Mouse (Mus musculus): Measurements from ENCODE around the gene Ubn1.

DNA sequence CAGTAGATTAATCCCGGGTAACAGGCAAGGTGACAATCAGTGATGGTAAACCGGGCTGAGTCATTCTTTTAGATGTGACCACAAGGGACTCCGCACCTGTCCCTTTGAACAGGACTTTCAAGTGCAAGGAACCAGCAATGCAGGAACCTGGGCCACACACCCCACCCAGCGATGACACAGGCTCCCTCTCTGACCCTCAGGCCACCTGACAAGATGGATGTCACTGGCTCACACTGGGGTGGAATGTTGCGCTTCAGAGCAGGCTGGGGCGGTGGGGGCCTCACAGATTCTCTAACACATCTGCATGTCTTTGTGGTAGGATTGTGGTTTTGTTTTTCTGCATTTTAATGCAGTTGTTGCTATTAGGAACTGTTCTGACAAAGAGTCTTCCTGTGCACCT lies 73.6 kb downstream of the Ubn1 start:
- no peak for TF ChIP-seq ZNF384 (IDR thresholded peaks at IDR 0.05; ENCODE audit: low read depth, low read length)
- TF ChIP-seq TBP (conservative IDR thresholded peaks at IDR 0.05; ENCODE audit: low read depth, low read length): no peak
- TF ChIP-seq POLR2AphosphoS2 (IDR thresholded peaks at IDR 0.05; ENCODE audit: low read depth, low read length): no peak
- no peak for TF ChIP-seq GABPA (IDR thresholded peaks at IDR 0.05; ENCODE audit: insufficient replicate concordance, low read depth, low read length)

All from CH12.LX (cell line).